Comparison of ENCODE assay signal across 18 mouse cellular contexts in the genomic region with DNA sequence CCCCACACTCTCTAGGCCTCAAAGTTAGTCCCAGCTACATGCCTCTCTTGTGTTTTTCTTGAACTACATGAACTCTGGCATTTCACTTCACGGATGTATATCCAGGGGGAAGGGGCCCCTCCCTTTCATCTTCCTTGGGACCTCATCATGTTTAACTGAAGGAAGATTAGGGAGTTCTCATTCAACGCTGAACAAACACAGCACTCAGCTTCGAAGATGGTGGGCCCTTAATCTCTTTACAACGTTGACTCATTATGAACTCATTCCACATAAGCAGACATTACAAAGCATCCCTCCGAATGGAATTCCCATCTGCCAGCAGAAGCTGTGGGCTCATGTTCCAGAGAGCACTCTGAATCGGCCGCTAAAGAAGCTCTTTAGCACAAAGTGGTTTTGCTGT.
DNase-seq lines count a peak whose midpoint lies in the region; ATAC-seq and TF ChIP-seq lines count a peak whose summit lies in the region.
"Had no signal": no experiment of that assay in that cellular context is flagged by ENCODE, and none has a peak within 500 bp of the region (broad histone marks: within the 10 kb centered on the region; RNA-seq: fewer than 3 reads in every experiment).

No protein-coding gene starts in this region.

- ATAC-seq in lung, embryonic 14.5 days (ENCODE audit: insufficient read depth): no peak
- peak; percentile 64 for ATAC-seq in stomach, embryonic 16.5 days (ENCODE audit: insufficient read depth, low FRiP score)

- 23% methylated on average over 7 of the region's 7 CpGs for WGBS in lung, embryonic 14.5 days
- 51% methylated on average over 7 of the region's 7 CpGs for WGBS in embryonic facial prominence, embryonic 10.5 days
- WGBS in stomach, embryonic 16.5 days: 27% methylated on average over 7 of the region's 7 CpGs

- no peaks in the 10 kb centered on the region for H3K9me3 ChIP-seq in lung, embryonic 14.5 days (ENCODE audit: low read depth, low read length)
- no peaks in the 10 kb centered on the region for H3K9me3 ChIP-seq in embryonic facial prominence, embryonic 10.5 days
- H3K9me3 ChIP-seq in stomach, embryonic 16.5 days (replicated peaks; ENCODE audit: control insufficient read depth, low read length): no peaks in the 10 kb centered on the region
- H3K9me3 ChIP-seq: neural tube, embryonic 13.5 days had no signal

- no peak overlapping the region for H3K4me2 ChIP-seq in lung, embryonic 14.5 days
- no peak overlapping the region for H3K4me2 ChIP-seq in stomach, embryonic 16.5 days (ENCODE audit: low read depth, low read length)
- H3K4me2 ChIP-seq: neural tube, embryonic 13.5 days had no signal

- no peak for TF ChIP-seq CTCF in lung, embryonic 14.5 days (IDR thresholded peaks at IDR 0.05; ENCODE audit: low read depth)

- H3K4me1 ChIP-seq in lung, embryonic 14.5 days (ENCODE audit: insufficient read depth): no peaks in the 10 kb centered on the region
- H3K4me1 ChIP-seq in embryonic facial prominence, embryonic 10.5 days: peaks cover 12% of the 10 kb centered on the region
- H3K4me1 ChIP-seq in stomach, embryonic 16.5 days (ENCODE audit: control insufficient read depth, insufficient read depth, low read length): 0 out of 2 replicates have a peak, but pooled peaks cover 3% of the 10 kb centered on the region
- H3K4me1 ChIP-seq: neural tube, embryonic 13.5 days had no signal

- H3K9ac ChIP-seq in lung, embryonic 14.5 days: no peak overlapping the region
- H3K9ac ChIP-seq in stomach, embryonic 16.5 days (ENCODE audit: low read length): no peak overlapping the region
- H3K9ac ChIP-seq: liver, embryonic 14.5 days; neural tube, embryonic 13.5 days had no signal

- H3K36me3 ChIP-seq in lung, embryonic 14.5 days (ENCODE audit: insufficient read depth): peaks cover 9% of the 10 kb centered on the region; the same call in 1 of the 2 replicates
- H3K36me3 ChIP-seq in embryonic facial prominence, embryonic 10.5 days (replicated peaks): no peaks in the 10 kb centered on the region
- H3K36me3 ChIP-seq in stomach, embryonic 16.5 days (ENCODE audit: control insufficient read depth, insufficient read depth, low read length): no peaks in the 10 kb centered on the region
- H3K36me3 ChIP-seq: neural tube, embryonic 13.5 days had no signal

- H3K4me3 ChIP-seq in lung, embryonic 14.5 days (ENCODE audit: low read depth, low read length): no peak overlapping the region
- H3K4me3 ChIP-seq in embryonic facial prominence, embryonic 10.5 days: no peak overlapping the region
- no peak overlapping the region for H3K4me3 ChIP-seq in stomach, embryonic 16.5 days (replicated peaks; ENCODE audit: low read length)
- H3K4me3 ChIP-seq: erythroblast, embryonic 14.5 days; neural tube, embryonic 13.5 days had no signal

- DNase-seq in lung, embryonic 14.5 days: peak; percentile 9
- DNase-seq in lung, postnatal 36 days: no peak
- peak; percentile 42 for DNase-seq in brain, adult 2 months (ENCODE audit: low read depth, low spot score)
- no peak for DNase-seq in embryonic facial prominence, embryonic 10.5 days (ENCODE audit: low spot score)
- no peak for DNase-seq in thymus, postnatal 4 days
- DNase-seq in adrenal gland, postnatal 4 days (ENCODE audit: low spot score in 2 of 2): no peak
- DNase-seq: cerebellum, adult 11 months; gastrocnemius, postnatal 36 days; kidney, adult 11 months; kidney, postnatal 36 days; left cerebral cortex, postnatal 4 days; lung, postnatal 10 days; right cerebral cortex, postnatal 25 days had no signal

- H3K27me3 ChIP-seq in lung, embryonic 14.5 days (ENCODE audit: insufficient read depth, low read length): no peaks in the 10 kb centered on the region
- peaks cover 13% of the 10 kb centered on the region for H3K27me3 ChIP-seq in embryonic facial prominence, embryonic 10.5 days (replicated peaks; ENCODE audit: low read depth, poor library complexity, severe bottlenecking)
- H3K27me3 ChIP-seq in stomach, embryonic 16.5 days (ENCODE audit: control insufficient read depth, insufficient read depth, low read length): no peaks in the 10 kb centered on the region
- H3K27me3 ChIP-seq: CH12.LX; neural tube, embryonic 13.5 days had no signal

- no peak overlapping the region for H3K27ac ChIP-seq in lung, embryonic 14.5 days (ENCODE audit: low read depth)
- H3K27ac ChIP-seq in embryonic facial prominence, embryonic 10.5 days (replicated peaks): 0 out of 2 replicates have a peak overlapping the region, but pooled peaks have one; percentile 6
- H3K27ac ChIP-seq in stomach, embryonic 16.5 days (ENCODE audit: low read length): no peak overlapping the region
- H3K27ac ChIP-seq: liver, embryonic 14.5 days; neural tube, embryonic 13.5 days had no signal

Comparison
In these comparisons a context has a peak if more than half of its experiments do, and no peak if none do; other contexts are left out.
1. DNase-seq: peak in lung, embryonic 14.5 days (single experiment) and brain, adult 2 months (single experiment); none in lung, postnatal 36 days (single experiment), embryonic facial prominence, embryonic 10.5 days (single experiment), thymus, postnatal 4 days (single experiment) and adrenal gland, postnatal 4 days (0 of 2).